Mouse (Mus musculus): ENCODE measurements at regions not wholly inside any gene's neighbourhood (a gene's known extent, or its start where the extent isn't known, plus 50 kb on each side); places are given as distances from the start of the nearest gene placed in this dataset.

GRCm38 (mm10) chr9:79269646-79270213 lies 448.9 kb downstream of the Col12a1 start:
- Histone ChIP-seq H3K4me3 (no peak overlapping the region), H3K9me3 (no peaks in the 10 kb centered on the region), H3K9ac (no peak overlapping the region), H3K4me1 (peaks cover 5% of the 10 kb centered on the region; the same call in 1 of the 2 replicates), H3K27ac (no peak overlapping the region), H3K4me2 (no peak overlapping the region), H3K27me3 (no peaks in the 10 kb centered on the region), H3K36me3 (no peaks in the 10 kb centered on the region)
- 60% methylated on average over 13 of the region's 13 CpGs for WGBS
- ATAC-seq (ENCODE audit: insufficient number of reproducible peaks, insufficient read depth, low FRiP score, low TSS enrichment, low read depth), result no peak

- Histone ChIP-seq H3K27ac (no peak overlapping the region), H3K9ac (no peak overlapping the region), H3K4me1 (peaks cover 5% of the 10 kb centered on the region; the same call in 1 of the 2 replicates), H3K27me3 (no peaks in the 10 kb centered on the region), H3K36me3 (no peaks in the 10 kb centered on the region), H3K9me3 (no peaks in the 10 kb centered on the region), H3K4me2 (no peak overlapping the region), H3K4me3 (no peak overlapping the region)
- 57% methylated on average over 2 of the region's 2 CpGs for WGBS
- ATAC-seq (ENCODE audit: insufficient number of reproducible peaks, insufficient read depth, low FRiP score, low TSS enrichment, low read depth), result no peak
Measured at GRCm38 (mm10) chr9:79270256-79270655, 448.4 kb downstream of the Col12a1 start.

- H3K4me3 ChIP-seq, result no peak overlapping the region
Measured at GRCm38 (mm10) chr9:79287849-79288248, 430.8 kb downstream of the Col12a1 start.

GRCm38 (mm10) chr9:79295306-79295705 lies 423.3 kb downstream of the Col12a1 start:
- Histone ChIP-seq H3K4me3 (no peak overlapping the region), H3K36me3 (no peaks in the 10 kb centered on the region), H3K9ac (no peak overlapping the region), H3K9me3 (no peaks in the 10 kb centered on the region), H3K4me1 (no peaks in the 10 kb centered on the region), H3K27ac (no peak overlapping the region), H3K4me2 (no peak overlapping the region), H3K27me3 (no peaks in the 10 kb centered on the region)
- 77% methylated on average over 3 of the region's 3 CpGs for WGBS
- no peak for ATAC-seq (ENCODE audit: insufficient number of reproducible peaks, insufficient read depth, low FRiP score, low TSS enrichment, low read depth)

More at GRCm38 (mm10) chr9:79287849-79288248, 430.8 kb downstream of the Col12a1 start:
- 85% methylated on average over 3 of the region's 3 CpGs for WGBS
- no peak for ATAC-seq (ENCODE audit: insufficient number of reproducible peaks, insufficient read depth, low FRiP score, low TSS enrichment, low read depth)
- Histone ChIP-seq H3K4me2 (no peak overlapping the region), H3K9ac (no peak overlapping the region), H3K4me1 (0 out of 2 replicates have a peak, but pooled peaks cover 6% of the 10 kb centered on the region), H3K27me3 (no peaks in the 10 kb centered on the region), H3K36me3 (no peaks in the 10 kb centered on the region), H3K9me3 (no peaks in the 10 kb centered on the region), H3K27ac (no peak overlapping the region)

GRCm38 (mm10) chr9:79301580-79301979 lies 417.1 kb downstream of the Col12a1 start:
- Histone ChIP-seq H3K27ac (no peak overlapping the region), H3K36me3 (no peaks in the 10 kb centered on the region), H3K4me2 (no peak overlapping the region), H3K27me3 (no peaks in the 10 kb centered on the region), H3K9me3 (no peaks in the 10 kb centered on the region), H3K4me1 (no peaks in the 10 kb centered on the region), H3K4me3 (no peak overlapping the region), H3K9ac (no peak overlapping the region)
- 83% methylated on average over 3 of the region's 3 CpGs for WGBS
- ATAC-seq (ENCODE audit: insufficient number of reproducible peaks, insufficient read depth, low FRiP score, low TSS enrichment, low read depth), result no peak

- no peak overlapping the region for H3K27ac ChIP-seq
- no peaks in the 10 kb centered on the region for H3K9me3 ChIP-seq
- H3K27me3 ChIP-seq, result no peaks in the 10 kb centered on the region
- no peak overlapping the region for H3K4me3 ChIP-seq
- H3K4me1 ChIP-seq, result no peaks in the 10 kb centered on the region
- H3K4me2 ChIP-seq, result no peak overlapping the region
- H3K9ac ChIP-seq, result no peak overlapping the region
- no peaks in the 10 kb centered on the region for H3K36me3 ChIP-seq
- 71% methylated on average over 3 of the region's 3 CpGs for whole genome bisulfite sequencing
- no peak for ATAC-seq (ENCODE audit: insufficient number of reproducible peaks, insufficient read depth, low FRiP score, low TSS enrichment, low read depth)
Measured at GRCm38 (mm10) chr9:79310591-79310990, 408.0 kb downstream of the Col12a1 start.

- Histone ChIP-seq H3K36me3 (no peaks in the 10 kb centered on the region), H3K9me3 (no peaks in the 10 kb centered on the region), H3K27ac (no peak overlapping the region), H3K9ac (no peak overlapping the region), H3K4me3 (no peak overlapping the region), H3K4me1 (no peaks in the 10 kb centered on the region), H3K4me2 (no peak overlapping the region), H3K27me3 (no peaks in the 10 kb centered on the region)
- no peak for ATAC-seq (ENCODE audit: insufficient number of reproducible peaks, insufficient read depth, low FRiP score, low TSS enrichment, low read depth)
Measured at GRCm38 (mm10) chr9:79317411-79317810, 401.2 kb downstream of the Col12a1 start.

GRCm38 (mm10) chr9:79346371-79347096 lies 372.1 kb downstream of the Col12a1 start:
- Histone ChIP-seq H3K27me3 (no peaks in the 10 kb centered on the region), H3K9me3 (peaks cover 9% of the 10 kb centered on the region; the same call in 1 of the 2 replicates), H3K27ac (no peak overlapping the region), H3K4me3 (no peak overlapping the region), H3K9ac (no peak overlapping the region), H3K4me1 (no peaks in the 10 kb centered on the region), H3K4me2 (no peak overlapping the region), H3K36me3 (no peaks in the 10 kb centered on the region)
- ATAC-seq (ENCODE audit: insufficient number of reproducible peaks, insufficient read depth, low FRiP score, low TSS enrichment, low read depth), result no peak
- 94% methylated on average over 15 of the region's 15 CpGs for WGBS

GRCm38 (mm10) chr9:79392020-79392419 lies 326.6 kb downstream of the Col12a1 start:
- no peaks in the 10 kb centered on the region; the same call in 1 of the 2 replicates for H3K4me1 ChIP-seq
- H3K9ac ChIP-seq, result no peak overlapping the region
- no peak overlapping the region for H3K4me3 ChIP-seq
- no peaks in the 10 kb centered on the region for H3K27me3 ChIP-seq
- H3K4me2 ChIP-seq, result no peak overlapping the region
- H3K36me3 ChIP-seq, result no peaks in the 10 kb centered on the region
- no peak overlapping the region for H3K27ac ChIP-seq
- no peaks in the 10 kb centered on the region for H3K9me3 ChIP-seq
- 58% methylated on average over 2 of the region's 2 CpGs for WGBS
- ATAC-seq (ENCODE audit: insufficient number of reproducible peaks, insufficient read depth, low FRiP score, low TSS enrichment, low read depth), result no peak

GRCm38 (mm10) chr9:79414989-79415388 lies 303.6 kb downstream of the Col12a1 start:
- H3K36me3 ChIP-seq, result no peaks in the 10 kb centered on the region
- H3K4me1 ChIP-seq, result no peaks in the 10 kb centered on the region
- H3K9ac ChIP-seq, result no peak overlapping the region
- H3K27me3 ChIP-seq, result no peaks in the 10 kb centered on the region
- H3K27ac ChIP-seq, result no peak overlapping the region
- no peak for ATAC-seq (ENCODE audit: insufficient number of reproducible peaks, insufficient read depth, low FRiP score, low TSS enrichment, low read depth)
- no peak overlapping the region for H3K4me2 ChIP-seq
- no peak overlapping the region for H3K4me3 ChIP-seq
- no peaks in the 10 kb centered on the region for H3K9me3 ChIP-seq

GRCm38 (mm10) chr9:79430417-79430816 lies 288.2 kb downstream of the Col12a1 start:
- no peak for ATAC-seq (ENCODE audit: insufficient number of reproducible peaks, insufficient read depth, low FRiP score, low TSS enrichment, low read depth)
- H3K4me3 ChIP-seq, result no peak overlapping the region
- no peak overlapping the region for H3K27ac ChIP-seq
- H3K9me3 ChIP-seq, result no peaks in the 10 kb centered on the region
- no peaks in the 10 kb centered on the region for H3K36me3 ChIP-seq
- WGBS, result 25% methylated on average over 1 of the region's 1 CpGs
- no peak overlapping the region for H3K9ac ChIP-seq
- no peaks in the 10 kb centered on the region for H3K27me3 ChIP-seq
- no peak overlapping the region for H3K4me2 ChIP-seq
- no peaks in the 10 kb centered on the region for H3K4me1 ChIP-seq

GRCm38 (mm10) chr9:79437636-79438035 lies 281.0 kb downstream of the Col12a1 start:
- Histone ChIP-seq H3K27me3 (no peaks in the 10 kb centered on the region), H3K9ac (no peak overlapping the region), H3K27ac (no peak overlapping the region), H3K9me3 (no peaks in the 10 kb centered on the region), H3K4me2 (no peak overlapping the region), H3K4me3 (no peak overlapping the region), H3K4me1 (peaks cover 22% of the 10 kb centered on the region), H3K36me3 (no peaks in the 10 kb centered on the region)
- no peak for ATAC-seq (ENCODE audit: insufficient number of reproducible peaks, insufficient read depth, low FRiP score, low TSS enrichment, low read depth)
- 47% methylated on average over 3 of the region's 3 CpGs for WGBS

All from embryonic facial prominence, embryonic 13.5 days (tissue).